Mouse (Mus musculus) lung, embryonic 16.5 days (tissue): ENCODE results near the gene Jmjd8. TPM values are rescaled to one million over a fixed set of nuclear protein-coding genes. Genes with fewer than 3 reads are reported as not detected.
A peak's percentile ranks its signal among the peaks of the same experiment; 100 is the strongest.

Source experiments
- ATAC-seq: fragments of 200-750 bp; cut with Nextera tagmentation; 2 replicates; pipeline ENCODE4 v1.8.0; 2017; ENCODE audit warnings: low read depth, mild to moderate bottlenecking, moderate library complexity
- H3K27ac ChIP-seq: fragments of 300-500 bp; sonication (generic); 2 replicates; pipeline ENCODE4 v1.5.1; 2014; ENCODE audit warnings: mild to moderate bottlenecking, control low read depth, low read length
- H3K27me3 ChIP-seq: fragments of 300-500 bp; sonication (generic); 2 replicates; pipeline ENCODE4 v1.6.1; 2014; ENCODE audit warnings: low read depth, low read length, mixed read lengths; ENCODE audit not compliant: control insufficient read depth, insufficient read depth
- H3K36me3 ChIP-seq: fragments of 300-500 bp; sonication (generic); 2 replicates; pipeline ENCODE4 v1.6.1; 2014; ENCODE audit warnings: low read length; ENCODE audit not compliant: control insufficient read depth, insufficient read depth
- H3K4me1 ChIP-seq: fragments of 300-500 bp; sonication (generic); replicated peaks from 2 replicates; pipeline ENCODE4 v1.6.1; 2014; ENCODE audit warnings: low read length, mixed read lengths; ENCODE audit not compliant: control insufficient read depth, insufficient read depth
- H3K4me2 ChIP-seq: fragments of 300-500 bp; sonication (generic); 2 replicates; pipeline ENCODE4 v1.6.1; 2014; ENCODE audit warnings: low read depth, low read length, control low read depth
- H3K4me3 ChIP-seq: fragments of 300-500 bp; sonication (generic); 2 replicates; pipeline ENCODE4 v1.5.1; 2014; ENCODE audit warnings: mild to moderate bottlenecking, low read length, control low read depth
- H3K9ac ChIP-seq: fragments of 300-500 bp; sonication (generic); 2 replicates; pipeline ENCODE4 v1.6.1; 2014; ENCODE audit warnings: low read length, control low read depth
- H3K9me3 ChIP-seq: fragments of 300-500 bp; sonication (generic); 2 replicates; pipeline ENCODE4 v1.6.1; 2016; ENCODE audit warnings: low read length; ENCODE audit not compliant: control insufficient read depth
- WGBS: fragments of 180-500 bp; shearing (Covaris S2); extraction: QIAGEN DNeasy Blood & Tissue Kit; methylation state at CpG from one replicate; pipeline ENCODE4 v1.1.7; 2014; 5-methylcytosine and 5-hydroxymethylcytosine counted together
- microRNA-seq: library from miRNA; unstranded; fragments of <30 nt; microRNA quantifications from one replicate; pipeline ENCODE4, GENCODE M21; 2016
- polyA plus RNA-seq: library from polyadenylated mRNA; unstranded; fragments of >200 nt; fragmentation: Nextera tagmentation; extraction: Ambion mirVana; gene quantifications from 2 replicates; pipeline ENCODE4 v1.2.1, GENCODE M21; 2015

Jmjd8 gene
- polyA plus RNA-seq, 1 experiment from 2014 or later, result 55.4 TPM

- Histone ChIP-seq H3K27me3 (no peaks in the 10 kb centered on the region), H3K4me3 (no peak overlapping the region), H3K9me3 (no peaks in the 10 kb centered on the region), H3K27ac (no peak overlapping the region), H3K36me3 (peaks cover 9% of the 10 kb centered on the region; the same call in 1 of the 2 replicates), H3K9ac (no peak overlapping the region), H3K4me1 (peaks cover 19% of the 10 kb centered on the region), H3K4me2 (no peak overlapping the region)
- 92% methylated on average over 32 of the region's 32 CpGs for WGBS
- ATAC-seq, result no peak
These were observed 49.3 kb downstream of the Jmjd8 start for GRCm38 (mm10) chr17:25877741-25878610.

- H3K9me3 ChIP-seq, result no peaks in the 10 kb centered on the region
- H3K9ac ChIP-seq, result no peak overlapping the region
- H3K27ac ChIP-seq, result no peak overlapping the region
- WGBS, result 92% methylated on average over 19 of the region's 19 CpGs
- no peak for ATAC-seq
- H3K4me3 ChIP-seq, result no peak overlapping the region
- H3K4me1 ChIP-seq, result peaks cover 19% of the 10 kb centered on the region
- no peaks in the 10 kb centered on the region for H3K27me3 ChIP-seq
- H3K4me2 ChIP-seq, result no peak overlapping the region
- H3K36me3 ChIP-seq, result peaks cover 9% of the 10 kb centered on the region; the same call in 1 of the 2 replicates
These were observed 50.0 kb downstream of the Jmjd8 start for GRCm38 (mm10) chr17:25878611-25879180.

- no peak overlapping the region for H3K27ac ChIP-seq
- H3K4me3 ChIP-seq, result no peak overlapping the region
- H3K36me3 ChIP-seq, result peaks cover 9% of the 10 kb centered on the region; the same call in 1 of the 2 replicates
- 53% methylated on average over 4 of the region's 4 CpGs for whole genome bisulfite sequencing
- no peaks in the 10 kb centered on the region for H3K9me3 ChIP-seq
- H3K4me2 ChIP-seq, result no peak overlapping the region
- no peaks in the 10 kb centered on the region for H3K27me3 ChIP-seq
- no peak for ATAC-seq
- H3K9ac ChIP-seq, result no peak overlapping the region
- H3K4me1 ChIP-seq, result peaks cover 14% of the 10 kb centered on the region
These were observed 50.6 kb downstream of the Jmjd8 start for GRCm38 (mm10) chr17:25879261-25879660.

- WGBS, result 77% methylated on average over 8 of the region's 8 CpGs
- H3K9ac ChIP-seq, result no peak overlapping the region
- H3K9me3 ChIP-seq, result no peaks in the 10 kb centered on the region
- no peak for ATAC-seq
- peaks cover 9% of the 10 kb centered on the region; the same call in 1 of the 2 replicates for H3K36me3 ChIP-seq
- peaks cover 12% of the 10 kb centered on the region for H3K4me1 ChIP-seq
- H3K27ac ChIP-seq, result no peak overlapping the region
- H3K4me2 ChIP-seq, result no peak overlapping the region
- H3K27me3 ChIP-seq, result no peaks in the 10 kb centered on the region
- no peak overlapping the region for H3K4me3 ChIP-seq
These were observed 51.1 kb downstream of the Jmjd8 start for GRCm38 (mm10) chr17:25879750-25880149.

- no peak within 1 kb of the TSS for H3K4me3 ChIP-seq
- no peak for ATAC-seq
- H3K4me2 ChIP-seq, result no peak within 1 kb of the TSS
- H3K9ac ChIP-seq, result peak within 1 kb of the TSS; percentile 4; the same call in 1 of the 2 replicates
- H3K4me1 ChIP-seq, result peaks cover 12% of the 10 kb centered on the region
- WGBS, result 36% methylated on average over 5 of the region's 5 CpGs
- H3K36me3 ChIP-seq, result peaks cover 12% of the 10 kb centered on the region; the same call in 1 of the 2 replicates
- no peaks in the 10 kb centered on the region for H3K9me3 ChIP-seq
- no peaks in the 10 kb centered on the region for H3K27me3 ChIP-seq
- no peak within 1 kb of the TSS for H3K27ac ChIP-seq
These were observed 51.7 kb downstream of the Jmjd8 start, which contains the start of gene Wfikkn1 for GRCm38 (mm10) chr17:25880196-25880910. Wfikkn1 (minus strand) TSS chr17:25880858.

- H3K4me1 ChIP-seq, result peaks cover 9% of the 10 kb centered on the region
- ATAC-seq, result no peak
- H3K27me3 ChIP-seq, result no peaks in the 10 kb centered on the region
- H3K4me2 ChIP-seq, result no peak overlapping the region
- no peaks in the 10 kb centered on the region for H3K9me3 ChIP-seq
- peaks cover 12% of the 10 kb centered on the region; the same call in 1 of the 2 replicates for H3K36me3 ChIP-seq
- no peak overlapping the region for H3K27ac ChIP-seq
- no peak overlapping the region for H3K4me3 ChIP-seq
- peak overlapping the region; percentile 4; the same call in 1 of the 2 replicates for H3K9ac ChIP-seq
- WGBS, result 15% methylated on average over 5 of the region's 5 CpGs
These were observed 52.4 kb downstream of the Jmjd8 start for GRCm38 (mm10) chr17:25880913-25881641.

Small RNA genes within 50 kb of the gene (microRNA-seq; reads per million reads assigned to microRNA genes)
- gene Mir3082 (not detected), gene Mir6966 (not detected)

Other genes starting within 250 kb of the Jmjd8 start
- 26.9 TPM in 2 replicates for gene Lmf1, start 249.8 kb upstream of the Jmjd8 start, polyA plus RNA-seq
- gene Gng13, start 111.7 kb upstream of the Jmjd8 start, polyA plus RNA-seq, result 2.5 and 2.8 TPM in 2 replicates
- gene Chtf18, start 101.4 kb upstream of the Jmjd8 start, polyA plus RNA-seq, result 32.2 and 37.0 TPM in 2 replicates
- gene Rpusd1, start 101.2 kb upstream of the Jmjd8 start, polyA plus RNA-seq, result 25.0 and 26.6 TPM in 2 replicates
- gene Mslnl, start 92.8 kb upstream of the Jmjd8 start, polyA plus RNA-seq, result 1.4 TPM in 2 replicates
- 42.8 and 68.0 TPM in 2 replicates for gene Msln, start 74.5 kb upstream of the Jmjd8 start, polyA plus RNA-seq
- 27.8 and 30.9 TPM in 2 replicates for gene Narfl, start 55.1 kb upstream of the Jmjd8 start, polyA plus RNA-seq
- gene Haghl, start 43.2 kb upstream of the Jmjd8 start, polyA plus RNA-seq, result 57.5 and 57.7 TPM in 2 replicates
- 2.1 and 4.5 TPM in 2 replicates for gene Ccdc78, start 42.3 kb upstream of the Jmjd8 start, polyA plus RNA-seq
- 115 and 125 TPM in 2 replicates for gene Fam173a, start 36.0 kb upstream of the Jmjd8 start, polyA plus RNA-seq
- gene AC134908.4, start 33.2 kb upstream of the Jmjd8 start, polyA plus RNA-seq, result not detected in 2 replicates
- gene Metrn, start 31.7 kb upstream of the Jmjd8 start, polyA plus RNA-seq, result 43.3 and 44.2 TPM in 2 replicates
- 1.1 and 1.2 TPM in 2 replicates for gene Fbxl16, start 19.8 kb upstream of the Jmjd8 start, polyA plus RNA-seq
- 28.5 and 28.9 TPM in 2 replicates for gene Wdr24, start 5.2 kb upstream of the Jmjd8 start, polyA plus RNA-seq
- 314 and 316 TPM in 2 replicates for gene Stub1, start 4.5 kb downstream of the Jmjd8 start, polyA plus RNA-seq
- 0.68 and 1.5 TPM in 2 replicates for gene Rhbdl1, start 8.4 kb downstream of the Jmjd8 start, polyA plus RNA-seq
- gene Gm20683, start 12.9 kb downstream of the Jmjd8 start, polyA plus RNA-seq, result 1.9 and 2.3 TPM in 2 replicates
- gene Rhot2, start 16.0 kb downstream of the Jmjd8 start, polyA plus RNA-seq, result 18.3 and 18.6 TPM in 2 replicates
- 32.6 and 33.4 TPM in 2 replicates for gene Wdr90, start 32.6 kb downstream of the Jmjd8 start, polyA plus RNA-seq
- 20.6 and 21.6 TPM in 2 replicates for gene Mcrip2, start 39.9 kb downstream of the Jmjd8 start, polyA plus RNA-seq
- 54.2 and 58.4 TPM in 2 replicates for gene Mettl26, start 46.2 kb downstream of the Jmjd8 start, polyA plus RNA-seq
- 0.43 and 0.50 TPM in 2 replicates for gene Wfikkn1, start 52.0 kb downstream of the Jmjd8 start, polyA plus RNA-seq
- 23.4 and 26.5 TPM in 2 replicates for gene Rab40c, start 90.9 kb downstream of the Jmjd8 start, polyA plus RNA-seq
- 62.0 and 64.2 TPM in 2 replicates for gene Pigq, start 116.1 kb downstream of the Jmjd8 start, polyA plus RNA-seq
- 0.41 and 1.1 TPM in 2 replicates for gene Nhlrc4, start 116.1 kb downstream of the Jmjd8 start, polyA plus RNA-seq
- gene A930017K11Rik, start 123.7 kb downstream of the Jmjd8 start, polyA plus RNA-seq, result 0.08 and 0.16 TPM in 2 replicates
- 21.1 TPM in 2 replicates for gene Capn15, start 156.9 kb downstream of the Jmjd8 start, polyA plus RNA-seq
- gene Rab11fip3, start 240.7 kb downstream of the Jmjd8 start, polyA plus RNA-seq, result 6.5 and 6.7 TPM in 2 replicates